Mouse (Mus musculus): ENCODE results near the gene Rab9.
"Not testable (repeated sequence)": the region's sequence is repeated elsewhere in the genome, so short reads cannot be mapped to it uniquely, and the experiment has no call there.

The Rab9 gene

GRCm38 (mm10) chrX:166479365-166479983, at the start of gene Rab9:
Gene Rab9, minus strand, starts transcription at chrX:166479867.
- in situ Hi-C loops (cut with MboI): no loop called here

- in situ Hi-C loops (cut with MboI): no loop called here
These were observed 48.5 kb upstream of the Rab9 start for GRCm38 (mm10) chrX:166528126-166528525.

- in situ Hi-C loops (cut with MboI): no loop called here
These were observed 46.1 kb upstream of the Rab9 start for GRCm38 (mm10) chrX:166525637-166526315.

GRCm38 (mm10) chrX:166520782-166521181, 41.1 kb upstream of the Rab9 start:
- in situ Hi-C loops (cut with MboI): no loop called here

GRCm38 (mm10) chrX:166518345-166518744, 38.7 kb upstream of the Rab9 start, which contains the start of gene Tceanc:
Gene Tceanc, minus strand, starts transcription at chrX:166518567.
- in situ Hi-C loops (cut with MboI): no loop called here

GRCm38 (mm10) chrX:166516631-166517030, 37.0 kb upstream of the Rab9 start:
- in situ Hi-C loops (cut with MboI): no loop called here

GRCm38 (mm10) chrX:166515923-166516322, 36.3 kb upstream of the Rab9 start:
- in situ Hi-C loops (cut with MboI): no loop called here

- in situ Hi-C loops (cut with MboI): not testable (repeated sequence)
These were observed 34.4 kb upstream of the Rab9 start for GRCm38 (mm10) chrX:166514035-166514434.

GRCm38 (mm10) chrX:166512071-166512470, 32.4 kb upstream of the Rab9 start:
- in situ Hi-C loops (cut with MboI): no loop called here

- in situ Hi-C loops (cut with MboI): no loop called here
These were observed 31.4 kb upstream of the Rab9 start for GRCm38 (mm10) chrX:166511107-166511506.

- in situ Hi-C loops (cut with MboI): no loop called here
These were observed 30.4 kb upstream of the Rab9 start for GRCm38 (mm10) chrX:166509761-166510738.

GRCm38 (mm10) chrX:166504421-166504820, 24.8 kb upstream of the Rab9 start:
- in situ Hi-C loops (cut with MboI): no loop called here

GRCm38 (mm10) chrX:166499496-166500190, 20.0 kb upstream of the Rab9 start:
- in situ Hi-C loops (cut with MboI): no loop called here

GRCm38 (mm10) chrX:166497771-166498170, 18.1 kb upstream of the Rab9 start:
- in situ Hi-C loops (cut with MboI): no loop called here

GRCm38 (mm10) chrX:166495052-166495451, 15.4 kb upstream of the Rab9 start:
- in situ Hi-C loops (cut with MboI): no loop called here

- in situ Hi-C loops (cut with MboI): no loop called here
These were observed 869 bp downstream of the Rab9 start for GRCm38 (mm10) chrX:166478631-166479364.

- in situ Hi-C loops (cut with MboI): no loop called here
These were observed 2.3 kb downstream of the Rab9 start for GRCm38 (mm10) chrX:166477393-166477792.

GRCm38 (mm10) chrX:166472612-166473011, 7.1 kb downstream of the Rab9 start:
- in situ Hi-C loops (cut with MboI): no loop called here

- in situ Hi-C loops (cut with MboI): no loop called here
These were observed 11.3 kb downstream of the Rab9 start for GRCm38 (mm10) chrX:166468321-166468720.

GRCm38 (mm10) chrX:166455525-166455924, 24.1 kb downstream of the Rab9 start:
- in situ Hi-C loops (cut with MboI): no loop called here

GRCm38 (mm10) chrX:166454331-166454730, 25.3 kb downstream of the Rab9 start:
- in situ Hi-C loops (cut with MboI): no loop called here

All from mature B cell (primary cell).